Mouse (Mus musculus): ENCODE data around the gene Aplp2.

DNA sequence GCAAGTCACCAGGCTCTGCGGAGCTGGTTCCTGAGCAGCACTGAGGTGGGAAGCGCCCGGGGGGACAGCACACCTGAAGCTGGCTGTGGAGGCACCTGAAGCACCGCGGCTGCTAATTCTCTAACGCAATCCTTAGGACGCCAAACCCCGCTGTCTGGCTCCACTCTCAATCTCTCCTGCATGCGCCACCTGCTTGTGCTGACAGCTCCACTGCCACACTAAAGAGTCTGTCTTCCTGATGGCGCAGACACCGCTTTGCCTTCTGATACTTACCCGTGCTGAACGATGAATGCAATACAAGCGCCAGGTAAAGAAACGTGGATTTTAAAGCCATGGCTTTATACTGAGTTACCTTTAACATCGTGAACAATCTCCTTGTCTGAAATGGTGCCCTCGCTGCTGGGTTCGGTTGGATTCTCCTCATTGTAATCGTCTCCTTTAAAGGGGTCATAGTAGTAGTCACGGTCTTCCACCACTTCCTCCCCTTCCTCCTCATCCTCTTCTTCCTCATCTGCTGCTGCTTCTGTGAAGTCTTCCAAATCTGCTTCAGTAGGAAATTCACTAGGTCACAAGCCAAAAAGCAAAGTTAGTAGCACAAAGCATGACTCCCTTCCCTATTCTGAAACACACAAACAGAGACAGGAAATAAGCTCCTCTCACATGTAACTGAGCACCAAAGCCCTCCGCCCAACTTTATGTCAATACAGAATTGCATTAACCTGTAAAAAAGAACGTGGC, 43.1 kb downstream of the Aplp2 start:
- TF ChIP-seq POLR2A (IDR thresholded peaks at IDR 0.05; ENCODE audit: low read depth, low read length), result no peak
- TF ChIP-seq CTCF (IDR thresholded peaks at IDR 0.05; ENCODE audit: extremely low read depth, insufficient read length, insufficient replicate concordance, low read depth, low read length), result no peak

All from small intestine, adult 2 months (tissue).